Comparison of ENCODE assay signal across 13 mouse cellular contexts in genomic region chr11:46185486-46185885, GRCm38 (mm10). TPM values are rescaled to one million over a fixed set of nuclear protein-coding genes. Genes with fewer than 3 reads are reported as not detected.
DNase-seq lines count a peak whose midpoint lies in the region; ATAC-seq and TF ChIP-seq lines count a peak whose summit lies in the region.
"Had no signal": no experiment of that assay in that cellular context is flagged by ENCODE, and none has a peak within 500 bp of the region (broad histone marks: within the 10 kb centered on the region; RNA-seq: fewer than 3 reads in every experiment).

No protein-coding gene starts in this region.

- H3K27me3 ChIP-seq in heart, embryonic 10.5 days (ENCODE audit: insufficient read depth, poor library complexity, severe bottlenecking) = no peaks in the 10 kb centered on the region
- H3K27me3 ChIP-seq in midbrain, postnatal 0 days (ENCODE audit: insufficient read depth, low read length) = no peaks in the 10 kb centered on the region
- no peaks in the 10 kb centered on the region for H3K27me3 ChIP-seq in midbrain, embryonic 15.5 days (replicated peaks)
- no peaks in the 10 kb centered on the region for H3K27me3 ChIP-seq in embryonic facial prominence, embryonic 15.5 days
- H3K27me3 ChIP-seq: CH12.LX had no signal

- no peak for DNase-seq in heart, embryonic 10.5 days (ENCODE audit: low spot score)
- DNase-seq in heart, postnatal 4 days = no peak
- peak; percentile 29 for DNase-seq in midbrain, postnatal 0 days (ENCODE audit: low spot score)
- DNase-seq in telencephalon, adult 2 months (ENCODE audit: low read depth, low spot score) = peak; percentile 63
- no peak for DNase-seq in adrenal gland, adult 18-20 months (ENCODE audit: low spot score in 2 of 2)
- DNase-seq in gastrocnemius, adult 8-10 months (ENCODE audit: low spot score in 2 of 2) = no peak
- DNase-seq: lung, adult 18-20 months; midbrain, embryonic 14.5 days had no signal

- no peak for TF ChIP-seq CTCF in midbrain, postnatal 0 days (IDR thresholded peaks at IDR 0.05)

- H3K9me3 ChIP-seq in heart, embryonic 10.5 days = no peaks in the 10 kb centered on the region
- H3K9me3 ChIP-seq in midbrain, postnatal 0 days (ENCODE audit: low read length) = no peaks in the 10 kb centered on the region
- H3K9me3 ChIP-seq in midbrain, embryonic 15.5 days = no peaks in the 10 kb centered on the region
- H3K9me3 ChIP-seq in embryonic facial prominence, embryonic 15.5 days (replicated peaks) = no peaks in the 10 kb centered on the region

- H3K27ac ChIP-seq in heart, embryonic 10.5 days = peak overlapping the region; percentile 17; the same call in 1 of the 2 replicates
- H3K27ac ChIP-seq in midbrain, postnatal 0 days (ENCODE audit: low read depth, low read length) = no peak overlapping the region
- no peak overlapping the region for H3K27ac ChIP-seq in midbrain, embryonic 15.5 days
- peak overlapping the region; percentile 65; the same call in 1 of the 2 replicates for H3K27ac ChIP-seq in embryonic facial prominence, embryonic 15.5 days (replicated peaks)

- no peak overlapping the region for H3K4me3 ChIP-seq in heart, embryonic 10.5 days
- no peak overlapping the region for H3K4me3 ChIP-seq in midbrain, postnatal 0 days (ENCODE audit: low read depth, low read length)
- H3K4me3 ChIP-seq in midbrain, embryonic 15.5 days = no peak overlapping the region
- H3K4me3 ChIP-seq in embryonic facial prominence, embryonic 15.5 days (replicated peaks) = no peak overlapping the region

- H3K36me3 ChIP-seq in heart, embryonic 10.5 days = no peaks in the 10 kb centered on the region
- no peaks in the 10 kb centered on the region for H3K36me3 ChIP-seq in midbrain, postnatal 0 days (ENCODE audit: insufficient read depth, low read length)
- no peaks in the 10 kb centered on the region for H3K36me3 ChIP-seq in midbrain, embryonic 15.5 days (replicated peaks)
- H3K36me3 ChIP-seq in embryonic facial prominence, embryonic 15.5 days = no peaks in the 10 kb centered on the region

- H3K4me1 ChIP-seq in heart, embryonic 10.5 days = no peaks in the 10 kb centered on the region
- H3K4me1 ChIP-seq in midbrain, postnatal 0 days (ENCODE audit: insufficient read depth, low read length) = no peaks in the 10 kb centered on the region
- H3K4me1 ChIP-seq in midbrain, embryonic 15.5 days = no peaks in the 10 kb centered on the region
- H3K4me1 ChIP-seq in embryonic facial prominence, embryonic 15.5 days = peaks cover 23% of the 10 kb centered on the region; the same call in 1 of the 2 replicates

- 14% methylated on average over 4 of the region's 4 CpGs for WGBS in heart, embryonic 10.5 days
- WGBS in midbrain, postnatal 0 days = 39% methylated on average over 4 of the region's 4 CpGs
- 44% methylated on average over 4 of the region's 4 CpGs for WGBS in midbrain, embryonic 15.5 days
- WGBS in embryonic facial prominence, embryonic 15.5 days = 21% methylated on average over 4 of the region's 4 CpGs

- no peak for ATAC-seq in midbrain, postnatal 0 days (ENCODE audit: low FRiP score)
- no peak for ATAC-seq in midbrain, embryonic 15.5 days (replicated peaks)
- ATAC-seq in embryonic facial prominence, embryonic 15.5 days (ENCODE audit: insufficient number of reproducible peaks, low FRiP score, low TSS enrichment, low read depth) = peak; percentile 54; the same call in 1 of the 2 replicates

- H3K9ac ChIP-seq in midbrain, postnatal 0 days (replicated peaks; ENCODE audit: low read length, poor library complexity, severe bottlenecking) = no peak overlapping the region
- no peak overlapping the region for H3K9ac ChIP-seq in midbrain, embryonic 15.5 days
- H3K9ac ChIP-seq in embryonic facial prominence, embryonic 15.5 days = no peak overlapping the region

- H3K4me2 ChIP-seq in midbrain, postnatal 0 days (ENCODE audit: low read depth, low read length, poor library complexity, severe bottlenecking) = no peak overlapping the region
- no peak overlapping the region for H3K4me2 ChIP-seq in midbrain, embryonic 15.5 days
- no peak overlapping the region for H3K4me2 ChIP-seq in embryonic facial prominence, embryonic 15.5 days (replicated peaks)

RNA-seq across cellular contexts. Expression of gene Nipal4, which starts 19.2 kb away (rescaled TPM):
- 7.8 and 15.7 TPM in 2 replicates for polyA plus RNA-seq in heart, embryonic 10.5 days (2016; fragmentation: Nextera tagmentation; extraction: Ambion mirVana)
- 1 to 10 TPM; 2.5 to 2.7 TPM for total RNA-seq in heart, postnatal 4 days (2021)
- 0.27 and 0.33 TPM in 2 replicates for total RNA-seq in midbrain, postnatal 0 days (2014; rRNA removed)
- 0.10 and 0.17 TPM in 2 replicates for polyA plus RNA-seq in midbrain, postnatal 0 days (2015; fragmentation: Nextera tagmentation; extraction: Ambion mirVana)
- polyA plus RNA-seq in midbrain, embryonic 15.5 days (2015; fragmentation: Nextera tagmentation; extraction: Ambion mirVana) = 0.43 TPM in 2 replicates
- polyA plus RNA-seq in embryonic facial prominence, embryonic 15.5 days (2015; fragmentation: Nextera tagmentation; extraction: Ambion mirVana) = 7.1 and 9.5 TPM in 2 replicates
- not detected for total RNA-seq in adrenal gland, adult 18-20 months (2021)
- total RNA-seq in gastrocnemius, adult 8-10 months (2022) = not detected

RNA-seq across cellular contexts. Expression of gene Fndc9, which starts 49.8 kb away (rescaled TPM):
- 0.07 and 0.18 TPM in 2 replicates for polyA plus RNA-seq in heart, embryonic 10.5 days (2016; fragmentation: Nextera tagmentation; extraction: Ambion mirVana)
- total RNA-seq in heart, postnatal 4 days (2021) = not detected
- total RNA-seq in midbrain, postnatal 0 days (2014; rRNA removed) = 11.8 and 12.2 TPM in 2 replicates
- polyA plus RNA-seq in midbrain, postnatal 0 days (2015; fragmentation: Nextera tagmentation; extraction: Ambion mirVana) = 18.9 and 20.8 TPM in 2 replicates
- polyA plus RNA-seq in midbrain, embryonic 15.5 days (2015; fragmentation: Nextera tagmentation; extraction: Ambion mirVana) = 8.4 and 10.0 TPM in 2 replicates
- 2.9 and 3.4 TPM in 2 replicates for polyA plus RNA-seq in embryonic facial prominence, embryonic 15.5 days (2015; fragmentation: Nextera tagmentation; extraction: Ambion mirVana)
- total RNA-seq in adrenal gland, adult 18-20 months (2021) = not detected
- total RNA-seq in gastrocnemius, adult 8-10 months (2022) = not detected
- total RNA-seq: gastrocnemius, postnatal 4 days had no signal
- polyA plus RNA-seq: large intestine, adult 2 months had no signal

Comparison
In these comparisons a context has a peak if more than half of its experiments do, and no peak if none do; other contexts are left out.
1. DNase-seq: peak in midbrain, postnatal 0 days (single experiment) and telencephalon, adult 2 months (single experiment); none in heart, embryonic 10.5 days (single experiment), heart, postnatal 4 days (single experiment), adrenal gland, adult 18-20 months (0 of 2) and gastrocnemius, adult 8-10 months (0 of 2).
2. H3K27ac ChIP-seq: peak in heart, embryonic 10.5 days (single experiment) and embryonic facial prominence, embryonic 15.5 days (single experiment); none in midbrain, postnatal 0 days (single experiment) and midbrain, embryonic 15.5 days (single experiment).
3. RNA of gene Fndc9, which starts 49.8 kb away (total RNA-seq): 11.8 to 12.2 TPM in midbrain, postnatal 0 days; not detected in heart, postnatal 4 days, not detected in adrenal gland, adult 18-20 months and not detected in gastrocnemius, adult 8-10 months; every median in the first group is over 10 times any median in the second.